In genomic region chr9:116384176-116385076, GRCm38 (mm10) we compare ENCODE assay signal across 8 mouse cellular contexts.
A peak's percentile ranks its signal among the peaks of the same experiment; 100 is the strongest.
DNase-seq lines count a peak whose midpoint lies in the region; ATAC-seq and TF ChIP-seq lines count a peak whose summit lies in the region.

No protein-coding gene starts in this region.

- no peaks in the 10 kb centered on the region for H3K36me3 ChIP-seq in CH12.LX (replicated peaks in 1 of 2; ENCODE audit: control insufficient read depth in 1 of 2, insufficient read depth in 1 of 2, low read length in 1 of 2)
- no peaks in the 10 kb centered on the region for H3K36me3 ChIP-seq in hindbrain, embryonic 13.5 days
- no peaks in the 10 kb centered on the region for H3K36me3 ChIP-seq in lung, postnatal 0 days (ENCODE audit: insufficient read depth, low read length)

- no peak overlapping the region for H3K4me3 ChIP-seq in CH12.LX (replicated peaks in 1 of 3; ENCODE audit: low read depth in 2 of 3, low read length in 2 of 3, poor library complexity in 1 of 3)
- no peak overlapping the region for H3K4me3 ChIP-seq in hindbrain, embryonic 13.5 days
- H3K4me3 ChIP-seq in lung, postnatal 0 days (ENCODE audit: low read depth, low read length), result no peak overlapping the region

- H3K9ac ChIP-seq in CH12.LX (ENCODE audit: insufficient read depth, low read depth), result peak overlapping the region; percentile 71
- H3K9ac ChIP-seq in hindbrain, embryonic 13.5 days, result no peak overlapping the region
- 0 out of 2 replicates have a peak overlapping the region, but pooled peaks have one; percentile 6 for H3K9ac ChIP-seq in lung, postnatal 0 days (replicated peaks; ENCODE audit: low read depth)

- DNase-seq in CH12.LX (ENCODE audit: extremely low read depth), result peak; percentile 97
- peak; percentile 74 for DNase-seq in brain, adult 2 months (ENCODE audit: low read depth, low spot score)
- peak; percentile 47 to 52 for DNase-seq in frontal cortex, postnatal 25 days (ENCODE audit: low spot score in 2 of 2)
- DNase-seq in layer of hippocampus, postnatal 10 days (ENCODE audit: low spot score in 2 of 2), result peak; percentile 71 to 75
- DNase-seq in lung, postnatal 0 days (ENCODE audit: low spot score), result peak; percentile 93
- peak; percentile 56 for DNase-seq in right cerebral cortex, postnatal 25 days
- DNase-seq in urinary bladder, postnatal 25 days (ENCODE audit: low spot score), result peak; percentile 78

- no peak for ATAC-seq in hindbrain, embryonic 13.5 days (ENCODE audit: low FRiP score)
- ATAC-seq in lung, postnatal 0 days, result peak; percentile 92

- no peaks in the 10 kb centered on the region for H3K27me3 ChIP-seq in CH12.LX (replicated peaks)
- H3K27me3 ChIP-seq in hindbrain, embryonic 13.5 days, result no peaks in the 10 kb centered on the region
- no peaks in the 10 kb centered on the region for H3K27me3 ChIP-seq in lung, postnatal 0 days (replicated peaks; ENCODE audit: insufficient read depth, low read length)

- H3K4me2 ChIP-seq in CH12.LX (ENCODE audit: insufficient read depth, low read depth, poor library complexity, severe bottlenecking), result peak overlapping the region; percentile 70
- no peak overlapping the region for H3K4me2 ChIP-seq in hindbrain, embryonic 13.5 days
- peak overlapping the region; percentile 59 for H3K4me2 ChIP-seq in lung, postnatal 0 days (replicated peaks; ENCODE audit: low read depth, low read length)

- H3K9me3 ChIP-seq in CH12.LX (replicated peaks; ENCODE audit: low read length), result no peaks in the 10 kb centered on the region
- no peaks in the 10 kb centered on the region for H3K9me3 ChIP-seq in hindbrain, embryonic 13.5 days
- H3K9me3 ChIP-seq in lung, postnatal 0 days (ENCODE audit: low read length), result no peaks in the 10 kb centered on the region

- WGBS in hindbrain, embryonic 13.5 days, result 70% methylated on average over 21 of the region's 21 CpGs
- 38% methylated on average over 21 of the region's 21 CpGs for WGBS in lung, postnatal 0 days

- peak; percentile 98 for TF ChIP-seq RAD21 in CH12.LX (IDR thresholded peaks at IDR 0.05; ENCODE audit: low read depth, low read length)

- no peaks in the 10 kb centered on the region for H3K79me2 ChIP-seq in CH12.LX (replicated peaks; ENCODE audit: control insufficient read depth, extremely low read depth, insufficient read depth, poor library complexity, severe bottlenecking)

- peak; percentile 45; the same call in 1 of the 2 replicates for TF ChIP-seq POLR2A in CH12.LX (IDR thresholded peaks at IDR 0.05; ENCODE audit: low read depth, low read length)

- peak; percentile 49 to 94; a peak in 3 of 4 replicates for TF ChIP-seq CTCF in CH12.LX (conservative IDR thresholded peaks at IDR 0.05 in 1 of 2, IDR thresholded peaks at IDR 0.05 in 1 of 2; ENCODE audit: low read depth in 2 of 2, low read length in 2 of 2)
- peak; percentile 85 for TF ChIP-seq CTCF in lung, postnatal 0 days (IDR thresholded peaks at IDR 0.05)

- peaks cover 10 to 20% of the 10 kb centered on the region in 2 experiments for H3K4me1 ChIP-seq in CH12.LX (ENCODE audit: control insufficient read depth in 1 of 2, insufficient read depth in 2 of 2)
- peaks cover 8% of the 10 kb centered on the region for H3K4me1 ChIP-seq in hindbrain, embryonic 13.5 days (replicated peaks)
- H3K4me1 ChIP-seq in lung, postnatal 0 days (ENCODE audit: insufficient read depth, low read depth, low read length), result no peaks in the 10 kb centered on the region

- H3K27ac ChIP-seq in CH12.LX (ENCODE audit: insufficient read depth, low read depth), result no peak overlapping the region
- H3K27ac ChIP-seq in hindbrain, embryonic 13.5 days, result peak overlapping the region; percentile 44; the same call in 1 of the 2 replicates
- peak overlapping the region; percentile 91 for H3K27ac ChIP-seq in lung, postnatal 0 days (ENCODE audit: low read length)

- in situ Hi-C loops in CH12.LX (cut with MboI; ENCODE audit: low pct_ligation_motif_present, low pct_unique_long_range_greater_than_20kb, low sequenced_read_pairs), result loop anchor here (10.0 kb wide), 1 partner anchor 250 kb away; no protein-coding TSS in a partner anchor

- dilution Hi-C loops in CH12.LX (cut with MboI; ENCODE audit: extremely low pct_ligation_motif_present, extremely low pct_unique_long_range_greater_than_20kb, low sequenced_read_pairs), result no loop called here

- peak; percentile 51; the same call in 1 of the 2 replicates for TF ChIP-seq EP300 in CH12.LX (IDR thresholded peaks at IDR 0.05; ENCODE audit: low read length)
- TF ChIP-seq EP300 in lung, postnatal 0 days (IDR thresholded peaks at IDR 0.05), result peak; percentile 53; the same call in 1 of the 2 replicates

TF ChIP-seq in CH12.LX, 34 proteins besides CTCF, POLR2A, EP300 and RAD21:
- TF ChIP-seq MAX (IDR thresholded peaks at IDR 0.05; ENCODE audit: low read length) (no peak), BHLHE40 (IDR thresholded peaks at IDR 0.05; ENCODE audit: low read depth, low read length) (peak; percentile 56; the same call in 1 of the 2 replicates), CHD2 (IDR thresholded peaks at IDR 0.05; ENCODE audit: low read length) (no peak), USF1 (IDR thresholded peaks at IDR 0.05; ENCODE audit: low read depth, low read length) (no peak), MEF2A (IDR thresholded peaks at IDR 0.05; ENCODE audit: borderline replicate concordance, low read depth, low read length) (peak; percentile 78), USF2 (conservative IDR thresholded peaks at IDR 0.05; ENCODE audit: low read depth, low read length) (no peak), HCFC1 (IDR thresholded peaks at IDR 0.05; ENCODE audit: low read depth, low read length) (peak; percentile 67), IRF4 (IDR thresholded peaks at IDR 0.05; ENCODE audit: low read depth, low read length) (peak; percentile 84), NELFE (IDR thresholded peaks at IDR 0.05; ENCODE audit: low read depth, low read length) (peak; percentile 55), GABPA (IDR thresholded peaks at IDR 0.05; ENCODE audit: insufficient replicate concordance, low read depth, low read length) (no peak), MAFK (IDR thresholded peaks at IDR 0.05; ENCODE audit: insufficient replicate concordance, low read length) (no peak), ZKSCAN1 (IDR thresholded peaks at IDR 0.05; ENCODE audit: borderline replicate concordance, low read depth, low read length) (no peak), SMC3 (IDR thresholded peaks at IDR 0.05; ENCODE audit: low read depth, low read length) (peak; percentile 98), MXI1 (IDR thresholded peaks at IDR 0.05; ENCODE audit: low read depth, low read length) (no peak; the same call in 1 of the 2 replicates), ZNF384 (IDR thresholded peaks at IDR 0.05; ENCODE audit: low read depth, low read length) (no peak), ELF1 (IDR thresholded peaks at IDR 0.05; ENCODE audit: low read depth, low read length) (peak; percentile 87), PAX5 (IDR thresholded peaks at IDR 0.05; ENCODE audit: low read length) (no peak), ZMIZ1 (IDR thresholded peaks at IDR 0.05; ENCODE audit: low read depth, low read length) (no peak), CHD1 (IDR thresholded peaks at IDR 0.05; ENCODE audit: low read depth, low read length) (no peak), JUN (IDR thresholded peaks at IDR 0.05; ENCODE audit: insufficient read depth, low read depth, low read length) (no peak), ETS1 (conservative IDR thresholded peaks at IDR 0.05; ENCODE audit: low read depth, low read length) (peak; percentile 65), POLR2AphosphoS2 (IDR thresholded peaks at IDR 0.05; ENCODE audit: low read depth, low read length) (no peak), ZC3H11A (IDR thresholded peaks at IDR 0.05; ENCODE audit: low read depth, low read length) (peak; percentile 76), JUND (conservative IDR thresholded peaks at IDR 0.05; ENCODE audit: low read depth, low read length) (peak; percentile 44; the same call in 1 of the 2 replicates), SIN3A (IDR thresholded peaks at IDR 0.05; ENCODE audit: low read length) (no peak), NRF1 (IDR thresholded peaks at IDR 0.05; ENCODE audit: low read depth, low read length) (no peak), TBP (conservative IDR thresholded peaks at IDR 0.05; ENCODE audit: low read depth, low read length) (peak; percentile 78; the same call in 1 of the 2 replicates), KAT2A (IDR thresholded peaks at IDR 0.05; ENCODE audit: insufficient replicate concordance, low read length) (0 out of 2 replicates have a peak, but pooled peaks have one; percentile 51), MYC (IDR thresholded peaks at IDR 0.05; ENCODE audit: low read depth, low read length) (peak; percentile 75; the same call in 1 of the 2 replicates), RCOR1 (conservative IDR thresholded peaks at IDR 0.05; ENCODE audit: low read depth, low read length) (no peak), TCF12 (IDR thresholded peaks at IDR 0.05; ENCODE audit: low read depth, low read length) (peak; percentile 73), UBTF (IDR thresholded peaks at IDR 0.05; ENCODE audit: low read depth, low read length) (0 out of 2 replicates have a peak, but pooled peaks have one; percentile 53), MAZ (IDR thresholded peaks at IDR 0.05; ENCODE audit: low read depth, low read length) (no peak), E2F4 (IDR thresholded peaks at IDR 0.05; ENCODE audit: insufficient replicate concordance, low read depth, low read length) (no peak)
TF ChIP-seq in CH12.LX: peak in this region for 15.
